Mouse (Mus musculus) liver, embryonic 15.5 days (tissue): ENCODE measurements around the gene Tomt. TPM values are rescaled to one million over a fixed set of nuclear protein-coding genes. Genes with fewer than 3 reads are reported as not detected.

Experiments
- ATAC-seq: fragments of 200-750 bp; cut with Nextera tagmentation; 2 replicates; pipeline ENCODE4 v1.8.0; 2017; ENCODE audit warnings: moderate number of reproducible peaks, mild to moderate bottlenecking, moderate library complexity; ENCODE audit not compliant: insufficient read depth
- H3K27ac ChIP-seq: fragments of 300-500 bp; sonication (generic); replicated peaks from 2 replicates; pipeline ENCODE4 v1.5.1; 2015; ENCODE audit warnings: mild to moderate bottlenecking, inconsistent platforms
- H3K27me3 ChIP-seq: fragments of 300-500 bp; sonication (generic); 2 replicates; pipeline ENCODE4 v1.6.1; 2015; ENCODE audit warnings: mild to moderate bottlenecking, inconsistent platforms
- H3K36me3 ChIP-seq: fragments of 300-500 bp; sonication (generic); replicated peaks from 2 replicates; pipeline ENCODE4 v1.6.1; 2015; ENCODE audit warnings: moderate library complexity, mild to moderate bottlenecking, inconsistent platforms
- H3K4me1 ChIP-seq: fragments of 300-500 bp; sonication (generic); replicated peaks from 2 replicates; pipeline ENCODE4 v1.6.1; 2015; ENCODE audit warnings: inconsistent platforms
- H3K4me2 ChIP-seq: fragments of 300-500 bp; sonication (generic); 2 replicates; pipeline ENCODE4 v1.6.1; 2015; ENCODE audit warnings: moderate library complexity, mild to moderate bottlenecking, inconsistent platforms
- H3K4me3 ChIP-seq: fragments of 300-500 bp; sonication (generic); replicated peaks from 2 replicates; pipeline ENCODE4 v1.5.1; 2015; ENCODE audit warnings: mild to moderate bottlenecking, inconsistent platforms
- H3K9ac ChIP-seq: fragments of 300-500 bp; sonication (generic); 2 replicates; pipeline ENCODE4 v1.6.1; 2015; ENCODE audit warnings: moderate library complexity, mild to moderate bottlenecking, inconsistent platforms
- H3K9me3 ChIP-seq: fragments of 300-500 bp; sonication (generic); replicated peaks from 2 replicates; pipeline ENCODE4 v1.6.1; 2016; ENCODE audit warnings: inconsistent platforms
- WGBS: fragments of 180-500 bp; shearing (Covaris S2); methylation state at CpG from one replicate; pipeline ENCODE4 v1.1.7; 2015; ENCODE audit warnings: mixed read lengths; ENCODE audit not compliant: insufficient replicate concordance; 5-methylcytosine and 5-hydroxymethylcytosine counted together
- polyA plus RNA-seq: library from polyadenylated mRNA; unstranded; fragments of >200 nt; fragmentation: Nextera tagmentation; extraction: Ambion mirVana; gene quantifications from 2 replicates; pipeline ENCODE4 v1.2.1, GENCODE M21; 2015

The Tomt gene
- polyA plus RNA-seq, 1 experiment from 2014 or later: 0.15 TPM

- Histone ChIP-seq H3K4me1 (peaks cover 5% of the 10 kb centered on the region), H3K4me2 (no peak overlapping the region), H3K9ac (no peak overlapping the region), H3K36me3 (no peaks in the 10 kb centered on the region), H3K9me3 (no peaks in the 10 kb centered on the region), H3K27ac (no peak overlapping the region), H3K27me3 (no peaks in the 10 kb centered on the region), H3K4me3 (no peak overlapping the region)
- 59% methylated on average over 1 of the region's 1 CpGs for WGBS
- ATAC-seq: no peak
Observed at GRCm38 (mm10) chr7:101875978-101876377, 30.2 kb downstream of the Tomt start.

GRCm38 (mm10) chr7:101871296-101871695, 34.9 kb downstream of the Tomt start:
- H3K27ac ChIP-seq: no peak overlapping the region
- no peak overlapping the region for H3K4me3 ChIP-seq
- no peaks in the 10 kb centered on the region for H3K36me3 ChIP-seq
- H3K9ac ChIP-seq: no peak overlapping the region
- no peak for ATAC-seq
- no peaks in the 10 kb centered on the region for H3K27me3 ChIP-seq
- H3K9me3 ChIP-seq: no peaks in the 10 kb centered on the region
- H3K4me2 ChIP-seq: no peak overlapping the region
- 61% methylated on average over 3 of the region's 3 CpGs for WGBS
- peaks cover 6% of the 10 kb centered on the region for H3K4me1 ChIP-seq

- WGBS: 60% methylated on average over 2 of the region's 2 CpGs
- H3K9ac ChIP-seq: no peak within 1 kb of the TSS
- H3K27me3 ChIP-seq: no peaks in the 10 kb centered on the region
- no peak within 1 kb of the TSS for H3K4me3 ChIP-seq
- H3K4me1 ChIP-seq: peaks cover 6% of the 10 kb centered on the region
- no peaks in the 10 kb centered on the region for H3K9me3 ChIP-seq
- no peak for ATAC-seq
- H3K36me3 ChIP-seq: no peaks in the 10 kb centered on the region
- no peak within 1 kb of the TSS for H3K4me2 ChIP-seq
- no peak within 1 kb of the TSS for H3K27ac ChIP-seq
Observed at GRCm38 (mm10) chr7:101870629-101871028, 35.5 kb downstream of the Tomt start, which contains the start of gene Folr1. Gene Folr1 (minus strand): TSS chr7:101870788.

DNA sequence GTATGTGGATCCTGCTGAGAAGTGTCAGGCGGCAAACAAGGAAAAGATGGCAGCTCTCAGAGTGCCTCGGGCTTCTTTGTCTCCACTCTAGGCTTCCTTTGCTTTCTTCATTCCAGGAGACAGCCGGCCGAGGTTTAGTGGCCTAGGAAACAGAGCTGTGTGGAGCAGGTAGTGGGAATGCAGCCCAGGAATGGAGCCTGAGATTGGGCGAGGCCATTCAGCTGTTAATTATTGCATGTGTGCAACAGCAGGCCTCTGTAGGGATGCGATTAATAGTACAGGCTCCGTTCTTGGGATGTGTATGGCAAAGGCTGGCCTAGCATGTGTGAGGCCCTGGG, 37.0 kb downstream of the Tomt start:
- no peak overlapping the region for H3K27ac ChIP-seq
- H3K4me1 ChIP-seq: peaks cover 6% of the 10 kb centered on the region
- H3K9ac ChIP-seq: no peak overlapping the region
- H3K4me3 ChIP-seq: no peak overlapping the region
- no peak overlapping the region for H3K4me2 ChIP-seq
- no peak for ATAC-seq
- 64% methylated on average over 7 of the region's 7 CpGs for WGBS
- H3K27me3 ChIP-seq: no peaks in the 10 kb centered on the region
- H3K36me3 ChIP-seq: no peaks in the 10 kb centered on the region
- no peaks in the 10 kb centered on the region for H3K9me3 ChIP-seq

- Histone ChIP-seq H3K4me3 (no peak overlapping the region), H3K4me2 (no peak overlapping the region)
- WGBS: 63% methylated on average over 13 of the region's 13 CpGs
Observed at GRCm38 (mm10) chr7:101868241-101869162, 37.7 kb downstream of the Tomt start.

GRCm38 (mm10) chr7:101867482-101867881, 38.7 kb downstream of the Tomt start:
- Histone ChIP-seq H3K4me3 (no peak overlapping the region), H3K4me2 (no peak overlapping the region), H3K36me3 (no peaks in the 10 kb centered on the region), H3K9me3 (no peaks in the 10 kb centered on the region), H3K27me3 (no peaks in the 10 kb centered on the region), H3K9ac (no peak overlapping the region), H3K27ac (no peak overlapping the region), H3K4me1 (peaks cover 6% of the 10 kb centered on the region)
- 86% methylated on average over 4 of the region's 4 CpGs for WGBS
- ATAC-seq: no peak

More at GRCm38 (mm10) chr7:101868241-101869162, 37.7 kb downstream of the Tomt start:
- Histone ChIP-seq H3K4me1 (peaks cover 6% of the 10 kb centered on the region), H3K27me3 (no peaks in the 10 kb centered on the region), H3K36me3 (no peaks in the 10 kb centered on the region), H3K27ac (no peak overlapping the region), H3K9me3 (no peaks in the 10 kb centered on the region), H3K9ac (no peak overlapping the region)
- ATAC-seq: no peak

- WGBS: 63% methylated on average over 11 of the region's 11 CpGs
- Histone ChIP-seq H3K27me3 (no peaks in the 10 kb centered on the region), H3K36me3 (no peaks in the 10 kb centered on the region), H3K4me1 (peaks cover 6% of the 10 kb centered on the region), H3K27ac (no peak overlapping the region), H3K4me3 (no peak overlapping the region), H3K9me3 (no peaks in the 10 kb centered on the region), H3K4me2 (no peak overlapping the region), H3K9ac (no peak overlapping the region)
- ATAC-seq: no peak
Observed at GRCm38 (mm10) chr7:101866491-101867265, 39.5 kb downstream of the Tomt start.

- Histone ChIP-seq H3K4me3 (no peak within 1 kb of the TSS), H3K9ac (no peak within 1 kb of the TSS), H3K4me1 (no peaks in the 10 kb centered on the region), H3K27ac (no peak within 1 kb of the TSS), H3K27me3 (no peaks in the 10 kb centered on the region), H3K36me3 (no peaks in the 10 kb centered on the region), H3K4me2 (no peak within 1 kb of the TSS), H3K9me3 (no peaks in the 10 kb centered on the region)
- ATAC-seq: no peak
- WGBS: 29% methylated on average over 3 of the region's 3 CpGs
Observed at GRCm38 (mm10) chr7:101863415-101863814, 42.7 kb downstream of the Tomt start, which contains the start of gene Anapc15. Gene Anapc15 (plus strand): TSS chr7:101863715.

GRCm38 (mm10) chr7:101862291-101862690, 43.9 kb downstream of the Tomt start:
- H3K9ac ChIP-seq: no peak overlapping the region
- no peak overlapping the region for H3K27ac ChIP-seq
- H3K4me3 ChIP-seq: no peak overlapping the region
- H3K9me3 ChIP-seq: no peaks in the 10 kb centered on the region
- H3K4me1 ChIP-seq: no peaks in the 10 kb centered on the region
- H3K36me3 ChIP-seq: no peaks in the 10 kb centered on the region
- H3K27me3 ChIP-seq: no peaks in the 10 kb centered on the region
- WGBS: 52% methylated on average over 3 of the region's 3 CpGs
- H3K4me2 ChIP-seq: no peak overlapping the region
- ATAC-seq: no peak

DNA sequence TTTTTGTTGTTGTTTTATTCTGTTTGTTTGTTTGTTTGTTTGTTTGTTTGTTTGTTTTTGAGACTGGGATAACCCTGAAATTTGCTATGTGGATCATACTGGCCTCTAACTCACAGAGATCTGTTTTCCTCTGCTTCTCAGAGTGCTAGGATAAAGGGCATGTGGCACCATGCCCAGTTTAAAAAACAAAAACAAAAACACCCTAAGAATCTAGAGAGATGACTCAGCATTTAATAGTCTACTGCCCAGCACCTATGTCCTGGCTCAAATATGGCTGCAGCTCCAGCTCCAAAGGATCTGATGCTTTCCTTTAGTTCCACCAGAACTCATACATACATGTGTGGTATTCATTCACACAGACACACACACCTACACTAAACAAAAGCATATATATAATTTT, 45.2 kb downstream of the Tomt start:
- Histone ChIP-seq H3K4me1 (no peaks in the 10 kb centered on the region), H3K36me3 (no peaks in the 10 kb centered on the region), H3K27me3 (no peaks in the 10 kb centered on the region), H3K9me3 (no peaks in the 10 kb centered on the region), H3K4me3 (no peak overlapping the region), H3K9ac (no peak overlapping the region), H3K27ac (no peak overlapping the region), H3K4me2 (no peak overlapping the region)
- no peak for ATAC-seq

DNA sequence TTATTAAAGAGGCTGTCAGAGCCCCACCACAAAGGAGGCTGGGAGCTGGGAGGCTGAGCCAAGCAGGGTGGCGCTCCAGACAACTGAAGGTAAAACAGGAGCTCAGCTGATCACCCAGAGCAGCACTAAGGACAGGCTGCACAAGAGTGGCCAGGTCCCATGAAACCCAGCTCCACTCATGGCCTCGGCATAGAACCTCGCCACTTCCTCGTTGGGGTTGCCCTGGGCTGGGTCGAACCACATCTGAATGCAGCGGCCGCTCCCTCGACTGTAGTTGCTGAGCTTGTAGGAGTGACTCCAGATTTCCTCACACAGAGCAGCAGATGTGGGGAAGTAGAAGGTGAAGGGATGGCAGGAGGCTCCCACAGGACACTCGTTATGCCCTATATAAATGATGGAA, 47.8 kb downstream of the Tomt start:
- Histone ChIP-seq H3K36me3 (no peaks in the 10 kb centered on the region), H3K27ac (no peak overlapping the region)
- WGBS: 50% methylated on average over 9 of the region's 9 CpGs

More for the DNA sequence above, 47.8 kb downstream of the Tomt start:
- no peak overlapping the region for H3K4me3 ChIP-seq
- no peak overlapping the region for H3K9ac ChIP-seq
- H3K9me3 ChIP-seq: no peaks in the 10 kb centered on the region
- no peak for ATAC-seq
- no peak overlapping the region for H3K4me2 ChIP-seq
- no peaks in the 10 kb centered on the region for H3K27me3 ChIP-seq
- H3K4me1 ChIP-seq: no peaks in the 10 kb centered on the region
